Mouse (Mus musculus) brain, adult 2 months (tissue): ENCODE measurements around the gene Dad1.

ENCODE experiments used
- DNase-seq: peaks from one replicate; pipeline ENCODE4 v3.0.0; 2011; ENCODE audit warnings: low read depth, low spot score

The Dad1 gene

DNA sequence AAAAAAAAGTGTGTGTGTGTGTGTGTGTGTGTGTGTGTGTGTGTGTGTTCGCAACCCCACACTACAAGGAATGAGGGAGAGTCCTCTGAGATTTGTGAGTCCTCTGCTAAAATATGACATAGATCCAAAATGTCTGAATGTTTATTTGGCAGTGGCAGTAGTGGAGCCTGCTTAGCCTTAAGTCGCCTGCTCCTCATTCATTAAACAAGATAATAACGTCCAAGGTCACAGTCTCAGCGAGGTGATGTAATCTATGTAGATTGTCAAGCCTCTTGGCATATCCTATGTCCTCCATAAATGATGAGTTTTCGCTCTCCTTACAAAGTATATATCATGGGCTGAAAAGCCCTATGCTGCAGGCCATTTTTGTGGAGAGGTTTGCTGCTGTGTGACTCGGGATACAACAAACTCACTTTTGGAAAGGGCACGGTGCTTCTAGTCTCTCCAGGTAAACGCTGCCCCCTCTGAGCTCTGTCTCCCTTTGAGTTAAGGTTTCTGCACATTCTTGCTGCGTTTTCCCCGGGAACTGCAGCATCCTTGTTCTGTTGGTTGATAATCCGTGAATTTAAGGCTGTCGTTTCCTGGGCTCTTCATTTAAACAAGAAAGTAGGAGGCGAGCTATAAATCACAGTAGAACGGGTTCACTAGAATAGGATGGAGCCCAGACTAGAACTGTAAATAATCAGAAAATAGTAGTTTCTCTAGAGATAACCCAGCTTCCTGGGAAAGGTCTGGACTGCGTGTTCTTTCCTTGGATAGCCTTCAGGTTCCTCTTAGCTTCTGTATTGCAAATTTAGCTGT lies 47.0 kb downstream of the Dad1 start:
- no peak for DNase-seq

DNA sequence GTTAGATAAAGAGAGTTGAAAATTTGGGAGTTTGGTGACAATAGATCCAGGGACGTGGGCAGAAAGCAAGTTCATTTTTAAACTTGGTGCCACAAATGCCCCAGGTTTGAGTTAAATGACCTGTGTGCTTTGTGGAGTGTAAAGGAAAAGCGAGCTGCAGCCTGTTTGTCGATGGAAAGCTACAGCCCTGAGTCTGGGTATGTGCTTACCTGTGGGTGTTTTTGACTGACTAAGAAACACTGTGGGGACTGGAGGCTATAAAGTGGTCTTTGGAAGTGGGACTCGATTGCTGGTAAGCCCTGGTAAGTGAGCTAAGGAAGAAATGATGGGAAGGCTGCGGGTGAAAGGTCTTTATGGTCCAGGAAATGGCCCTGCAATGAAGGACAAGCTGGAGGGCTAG lies 47.6 kb downstream of the Dad1 start:
- no peak for DNase-seq

DNA sequence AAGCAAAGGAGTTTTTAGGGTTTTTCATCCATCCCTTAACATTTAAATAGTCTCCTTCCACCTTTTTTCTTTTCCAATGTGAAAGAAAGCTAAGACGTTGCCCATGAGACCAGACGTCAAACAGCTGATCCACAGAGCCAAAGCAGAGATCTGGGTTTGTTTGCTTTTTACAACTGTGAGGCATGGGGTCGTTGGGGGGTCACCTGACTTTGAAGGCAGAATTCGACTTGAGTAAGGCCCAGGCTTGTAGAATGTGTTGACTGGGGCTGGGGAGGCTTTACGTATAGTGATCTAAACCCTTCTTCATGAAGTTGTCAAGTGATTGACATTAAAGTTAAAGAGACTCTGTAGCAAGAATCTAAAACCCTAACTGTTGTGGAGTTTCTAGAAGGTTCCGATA lies 48.0 kb downstream of the Dad1 start:
- no peak for DNase-seq

DNA sequence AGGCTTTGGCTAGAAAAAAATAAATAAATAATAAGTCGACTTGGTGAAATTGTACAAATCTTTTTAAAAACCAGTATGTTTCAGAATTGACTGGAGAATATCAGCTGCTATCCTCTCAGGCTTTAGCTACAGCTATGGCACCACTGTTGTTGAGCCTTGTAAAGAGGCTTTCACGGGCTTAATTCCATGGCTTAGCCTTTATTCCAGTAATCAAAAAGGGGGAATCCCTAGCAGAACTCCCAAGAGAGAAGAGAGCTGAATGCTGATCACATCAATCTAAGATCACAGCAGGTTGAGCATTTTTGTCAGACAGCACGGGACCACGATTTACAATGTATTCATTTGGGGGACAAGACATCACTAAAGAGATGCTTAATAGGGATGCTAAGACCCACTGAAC lies 49.1 kb downstream of the Dad1 start:
- no peak for DNase-seq

DNA sequence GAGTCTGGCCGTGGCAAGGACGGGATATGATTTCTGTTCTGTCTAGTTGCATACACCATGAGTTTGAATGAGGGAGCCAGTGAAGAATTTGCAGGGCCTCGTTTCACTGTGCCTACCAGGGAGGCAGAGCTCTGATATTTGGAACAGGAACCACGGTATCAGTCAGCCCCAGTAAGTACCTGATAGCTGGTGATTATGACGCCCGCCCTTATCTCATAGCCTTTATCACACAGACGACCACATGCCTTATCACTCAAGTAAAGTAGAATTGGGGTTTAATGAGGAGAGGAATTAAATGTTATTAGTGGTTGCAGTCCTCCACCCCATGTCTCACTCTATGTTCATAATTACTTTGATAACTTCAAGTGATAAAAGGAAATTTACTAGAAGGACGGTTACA lies 49.6 kb downstream of the Dad1 start:
- DNase-seq, result no peak

DNA sequence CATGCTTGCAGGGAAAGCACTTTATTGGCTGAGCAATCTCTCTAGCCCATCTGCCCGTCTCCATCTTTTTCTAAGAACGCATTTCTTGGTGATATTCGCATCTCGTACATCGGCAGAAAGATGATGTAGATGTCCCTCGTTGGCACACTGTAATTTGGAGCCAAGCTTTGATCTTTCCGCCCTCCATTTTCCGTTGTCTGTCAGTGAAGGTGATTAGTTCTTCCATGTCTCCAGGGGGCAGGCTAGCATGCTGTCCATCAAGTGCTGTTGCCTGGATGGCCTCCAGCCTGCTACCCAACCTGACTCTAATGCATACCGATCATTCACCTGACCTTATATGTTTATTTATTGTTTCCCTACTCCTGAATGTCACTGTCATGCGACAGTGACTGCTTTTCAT lies 50.1 kb downstream of the Dad1 start:
- no peak for DNase-seq

DNA sequence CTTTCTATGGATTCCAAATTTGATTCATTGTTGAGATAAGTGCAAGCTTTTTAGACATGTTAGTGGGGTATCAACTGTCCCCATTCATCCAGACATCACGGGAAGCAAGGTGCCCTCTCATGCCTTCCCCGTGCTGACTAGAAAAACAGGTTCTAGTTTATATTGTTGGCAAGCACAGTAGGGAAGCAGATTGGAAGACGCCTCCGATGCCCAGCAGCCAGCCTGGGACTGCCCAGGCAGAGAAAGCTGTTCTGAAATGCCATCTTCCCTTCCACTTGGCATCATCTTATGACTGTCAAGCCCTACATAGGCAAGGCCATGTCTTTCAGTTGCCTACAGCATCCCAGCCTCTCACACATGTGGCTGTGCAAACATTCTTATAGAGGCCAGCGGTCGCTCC lies 50.7 kb downstream of the Dad1 start:
- DNase-seq, result no peak

DNA sequence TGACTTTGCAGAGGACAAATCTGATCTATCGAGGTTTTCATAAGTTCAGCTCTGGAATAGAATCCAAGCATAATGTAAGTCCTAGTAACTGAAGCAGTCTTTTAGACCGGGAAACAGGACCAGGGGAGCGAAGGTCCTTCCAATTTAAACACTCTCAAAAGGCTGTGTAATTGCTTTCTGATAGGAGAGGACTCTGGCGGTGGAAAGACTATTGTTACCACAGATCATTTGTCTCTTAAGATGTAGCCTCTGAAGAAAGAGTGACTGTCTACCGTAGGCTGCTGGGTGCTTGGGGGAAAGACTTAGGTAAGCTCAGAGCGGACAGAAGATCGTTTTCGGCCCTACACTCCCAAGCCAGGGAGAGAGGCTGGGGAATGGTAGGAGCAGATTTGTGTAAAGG lies 53.5 kb downstream of the Dad1 start:
- no peak for DNase-seq

DNA sequence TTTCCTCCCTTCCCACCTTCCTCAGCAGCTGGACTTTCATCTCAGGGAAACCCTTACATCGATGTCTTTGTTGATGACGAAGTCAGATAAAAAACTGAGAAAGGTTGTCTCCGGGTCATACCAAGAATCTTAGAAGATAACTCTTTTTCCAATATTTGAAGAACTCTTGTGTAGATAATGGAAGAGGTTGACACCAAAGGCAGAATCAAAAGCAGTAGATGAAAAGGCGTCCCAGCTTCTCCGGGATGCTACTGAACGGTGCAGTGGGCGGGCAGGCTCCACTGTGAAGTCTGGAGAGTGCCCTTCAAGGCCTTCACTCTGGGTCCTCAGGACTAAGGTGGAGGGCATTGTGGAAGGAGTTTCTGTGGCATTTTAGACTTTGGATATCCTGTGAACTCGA lies 54.2 kb downstream of the Dad1 start:
- DNase-seq, result no peak

DNA sequence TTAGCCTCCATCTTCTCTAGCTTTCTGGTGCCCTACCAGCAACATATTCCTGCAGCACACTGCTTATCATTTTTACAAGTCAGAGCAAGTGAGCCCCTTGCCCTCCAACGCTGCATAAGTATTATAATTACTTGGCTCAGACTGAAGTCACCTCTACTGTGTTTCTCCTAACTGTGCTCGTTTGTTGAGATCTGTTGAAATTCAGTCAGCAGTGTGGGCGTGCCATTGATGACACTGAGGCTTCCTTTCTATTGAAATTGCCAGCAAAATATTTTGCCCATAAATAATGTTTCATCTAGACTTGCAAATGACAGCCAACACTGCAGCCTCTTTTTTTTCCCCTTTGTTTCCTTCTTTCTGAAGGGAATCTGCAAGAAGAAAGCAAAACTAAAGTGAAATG lies 56.2 kb downstream of the Dad1 start:
- no peak for DNase-seq

DNA sequence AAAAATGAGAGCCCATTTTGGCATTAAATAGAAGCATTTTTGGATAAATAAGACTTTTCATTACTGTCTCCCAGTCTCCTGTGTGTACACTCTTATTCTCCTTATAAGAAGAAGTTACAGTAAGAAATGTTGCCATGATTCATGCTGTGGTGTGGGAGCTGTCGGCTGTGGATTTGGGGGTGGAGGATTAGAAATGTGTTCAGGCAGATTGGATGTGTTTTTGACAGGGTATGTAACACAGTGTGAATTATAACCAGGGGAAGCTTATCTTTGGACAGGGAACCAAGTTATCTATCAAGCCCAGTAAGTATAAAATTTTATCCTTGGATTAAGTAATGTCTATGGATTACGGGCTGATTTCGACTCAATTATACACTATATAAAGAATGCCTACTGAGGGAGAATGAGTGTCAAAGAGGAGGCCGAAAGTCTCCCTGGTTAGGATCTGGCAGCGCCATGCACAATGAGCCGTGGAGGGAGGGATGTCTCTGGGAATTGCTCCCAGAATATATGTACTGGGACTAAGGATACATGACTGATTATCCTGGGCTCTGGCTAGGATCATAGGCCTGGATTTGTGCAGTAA lies 58.0 kb downstream of the Dad1 start:
- peak; percentile 74 for DNase-seq

DNA sequence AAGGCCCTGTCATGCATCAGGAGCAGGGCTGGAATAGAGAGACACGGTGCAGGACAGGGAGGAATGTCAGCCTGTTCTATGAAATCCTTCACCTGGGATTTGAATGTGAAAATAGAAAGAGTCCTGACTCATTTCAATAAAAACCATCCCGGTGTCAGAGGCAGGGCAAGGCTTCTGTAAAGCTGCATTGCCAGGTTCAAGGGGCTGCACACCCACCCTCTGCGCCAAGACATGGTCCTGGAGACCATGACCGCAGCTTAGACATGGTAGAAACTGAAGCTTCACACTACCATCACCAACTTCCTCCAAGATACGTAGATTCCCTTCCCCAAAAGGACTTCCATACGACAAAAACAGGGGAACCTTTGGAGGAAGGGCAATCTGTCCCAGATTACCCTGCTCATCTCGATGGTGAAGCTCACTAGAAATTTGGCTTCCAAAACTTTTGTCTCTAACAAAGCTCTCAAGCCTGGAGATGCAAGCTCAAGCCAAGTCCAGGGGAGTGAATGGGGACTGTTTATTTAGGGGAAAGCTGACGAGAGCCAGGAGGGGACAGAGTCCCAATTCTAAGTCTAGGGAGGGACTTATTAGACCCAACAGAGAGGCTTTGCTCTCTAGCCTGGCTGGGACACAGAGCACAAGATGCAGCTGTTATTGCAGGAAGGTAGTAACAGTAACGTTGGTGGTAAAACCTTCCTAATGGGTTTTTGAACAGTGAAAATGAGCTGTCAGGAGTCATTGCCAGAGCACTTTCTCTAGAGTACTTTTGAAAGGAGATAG lies 60.4 kb downstream of the Dad1 start:
- DNase-seq, result no peak

DNA sequence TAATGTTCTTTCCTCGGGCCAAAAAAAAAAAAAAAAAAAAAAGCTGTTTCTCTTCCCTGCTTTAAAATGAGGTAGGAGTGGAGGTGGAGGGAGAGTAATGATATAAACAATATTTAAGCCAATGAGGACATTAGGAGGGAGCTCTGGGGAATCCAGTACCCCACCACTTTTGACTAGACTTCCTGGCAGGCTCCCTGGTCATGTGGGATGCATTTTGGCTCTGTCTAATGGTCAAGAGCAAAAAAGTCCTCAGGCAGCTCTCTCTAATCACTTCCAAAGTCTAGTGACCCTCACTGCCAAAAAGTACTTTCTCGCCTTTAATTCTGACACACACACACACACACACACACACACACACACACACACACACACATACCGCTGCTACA lies 61.4 kb downstream of the Dad1 start:
- DNase-seq, result no peak

DNA sequence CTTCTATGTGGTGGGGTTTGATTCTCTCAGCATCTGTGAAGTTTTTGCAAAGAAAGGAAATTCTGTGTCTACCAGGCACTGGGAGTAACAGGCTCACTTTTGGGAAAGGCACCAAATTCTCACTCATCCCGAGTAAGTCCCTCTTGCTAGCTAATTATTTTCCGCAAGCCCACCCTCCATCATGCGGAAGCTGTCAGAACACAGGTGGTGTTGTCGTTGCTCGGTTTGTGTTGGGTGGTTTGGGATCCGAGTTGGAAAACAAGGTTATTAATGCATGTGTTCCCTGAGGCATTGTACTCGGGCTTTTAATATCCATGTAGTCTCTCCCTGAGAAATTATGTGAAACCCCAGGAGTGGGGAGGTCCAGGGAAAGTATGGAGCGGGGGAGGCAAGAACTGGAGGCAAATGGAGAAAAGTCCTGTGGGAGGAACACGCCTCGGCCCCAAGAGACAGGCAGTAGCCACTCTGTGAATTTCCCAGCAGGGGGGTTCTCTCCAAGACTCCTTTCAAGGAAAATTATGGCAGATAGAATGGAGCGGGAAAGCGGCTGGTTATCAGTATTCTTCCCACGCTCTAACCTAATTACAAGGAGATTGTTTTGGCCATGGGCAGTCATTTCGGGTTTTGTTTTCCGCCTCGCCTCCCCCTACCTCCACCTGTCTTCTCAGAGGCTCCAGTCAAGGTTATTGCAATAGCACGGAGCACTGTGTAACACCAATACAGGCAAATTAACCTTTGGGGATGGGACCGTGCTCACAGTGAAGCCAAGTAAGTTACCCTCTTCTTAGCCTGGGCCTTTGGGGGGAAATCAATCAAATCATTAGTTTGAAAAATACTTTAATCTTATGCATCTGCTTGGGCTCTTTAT lies 62.1 kb downstream of the Dad1 start:
- DNase-seq, result peak; percentile 48

DNA sequence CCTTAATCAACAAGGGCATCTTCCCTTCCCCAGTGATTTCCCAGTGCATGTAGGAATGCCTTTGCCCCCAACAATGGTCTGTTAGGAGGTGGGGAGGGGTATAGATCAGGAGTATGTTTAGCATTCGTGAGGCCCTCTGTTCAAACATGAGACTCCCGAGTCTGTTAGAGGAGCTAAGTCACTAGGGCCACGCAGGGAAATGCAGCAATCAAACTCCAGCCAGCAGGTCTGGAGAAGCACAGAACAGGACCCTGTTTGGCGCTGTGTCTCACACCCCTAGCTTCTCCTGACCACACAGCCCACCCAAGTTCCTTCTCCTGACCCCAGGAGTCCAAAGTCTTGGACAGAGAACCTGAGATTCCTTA lies 62.9 kb downstream of the Dad1 start:
- DNase-seq, result no peak

DNA sequence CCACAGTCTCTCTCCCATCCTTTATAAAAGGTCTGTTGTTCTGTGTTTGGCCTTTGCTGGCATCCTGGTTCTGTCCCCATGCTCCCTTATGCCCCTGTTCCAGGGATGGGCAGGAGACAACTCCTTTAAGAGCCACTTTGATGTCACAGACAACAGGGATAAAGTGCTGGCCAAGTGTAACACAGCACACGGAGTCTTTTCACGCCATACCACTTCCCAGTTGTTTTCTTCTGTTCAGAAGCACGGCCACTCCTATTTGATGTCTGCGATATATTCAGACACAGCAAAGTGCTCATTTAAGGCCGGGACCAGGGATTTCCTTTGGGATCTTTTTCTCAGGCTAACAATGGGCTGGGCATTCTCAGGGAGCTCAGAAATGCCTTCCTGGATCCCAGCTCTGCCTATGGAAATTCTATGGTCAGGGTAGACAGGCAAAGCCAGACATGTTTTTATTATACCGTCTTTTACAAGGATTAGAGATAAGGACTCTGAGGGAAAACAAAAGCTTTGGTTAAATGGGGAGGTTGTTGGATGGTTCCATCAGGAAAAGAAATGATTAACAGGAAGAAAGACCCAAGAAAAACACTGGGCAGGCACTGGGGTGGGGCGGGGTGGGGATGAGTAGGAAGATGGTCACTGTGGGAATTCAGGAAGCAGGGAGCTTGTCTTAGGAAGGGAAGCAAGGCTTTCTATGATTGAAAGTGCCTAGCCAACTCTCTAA lies 63.4 kb downstream of the Dad1 start:
- no peak for DNase-seq

DNA sequence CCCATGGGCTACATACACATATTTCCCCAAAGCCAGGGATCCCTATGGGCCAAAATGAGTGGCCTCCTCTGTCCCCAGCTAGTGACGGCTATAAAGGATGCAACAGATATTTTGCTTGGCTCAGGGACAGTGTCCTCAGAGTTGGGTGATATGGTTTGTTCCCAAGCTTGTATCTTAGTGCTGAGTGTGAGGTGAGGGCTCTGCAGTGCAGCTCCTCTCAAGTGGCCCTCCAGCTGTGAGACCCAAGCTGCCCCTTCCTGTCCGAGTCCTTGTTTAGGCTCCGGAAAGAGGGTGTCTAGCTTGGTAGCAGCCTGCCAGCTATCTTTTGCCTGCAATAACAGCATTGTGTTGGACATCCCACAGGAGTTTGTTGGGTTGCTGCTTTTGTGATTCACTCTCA lies 64.6 kb downstream of the Dad1 start:
- DNase-seq, result no peak

DNA sequence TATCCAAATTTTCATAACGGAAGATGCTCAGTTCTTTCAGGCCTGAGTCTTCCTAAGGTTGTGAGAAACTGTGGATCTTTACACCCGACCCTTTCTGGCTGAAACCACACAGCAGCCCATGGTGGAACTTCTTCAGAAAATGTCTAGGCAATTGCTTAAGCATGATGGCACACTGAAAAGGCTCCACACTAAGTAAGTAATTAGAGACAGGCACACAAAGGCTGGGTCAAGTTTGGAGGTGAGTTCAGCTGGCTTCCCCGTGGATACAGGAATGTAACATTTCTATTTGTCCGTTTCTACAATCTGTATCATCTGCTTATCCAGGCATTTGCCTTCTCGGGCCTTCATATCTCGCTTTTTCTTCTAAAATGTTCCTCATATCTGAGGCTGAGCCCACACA lies 66.7 kb downstream of the Dad1 start:
- DNase-seq, result no peak
